Mouse (Mus musculus) testis, adult 2 months (tissue): Measurements from ENCODE around the gene Xylb.

Experiments
- CTCF ChIP-seq: fragments of 200-500 bp; IDR thresholded peaks from 2 replicates; pipeline ENCODE4 v1.5.1; 2012; ENCODE audit warnings: low read depth, mild to moderate bottlenecking, inconsistent platforms, low read length, moderate library complexity; ENCODE audit not compliant: control insufficient read depth, insufficient read depth, insufficient replicate concordance
- POLR2A ChIP-seq: fragments of 200-500 bp; IDR thresholded peaks from 2 replicates; pipeline ENCODE4 v1.6.1; 2012; ENCODE audit warnings: low read depth, mild to moderate bottlenecking, inconsistent platforms, low read length, moderate library complexity; ENCODE audit not compliant: control insufficient read depth

GRCm38 (mm10) chr9:119346376-119346775, 10.8 kb upstream of the Xylb start:
- TF ChIP-seq CTCF: no peak
- TF ChIP-seq POLR2A: no peak
